Mouse (Mus musculus): ENCODE data around the gene Ift88.

DNA sequence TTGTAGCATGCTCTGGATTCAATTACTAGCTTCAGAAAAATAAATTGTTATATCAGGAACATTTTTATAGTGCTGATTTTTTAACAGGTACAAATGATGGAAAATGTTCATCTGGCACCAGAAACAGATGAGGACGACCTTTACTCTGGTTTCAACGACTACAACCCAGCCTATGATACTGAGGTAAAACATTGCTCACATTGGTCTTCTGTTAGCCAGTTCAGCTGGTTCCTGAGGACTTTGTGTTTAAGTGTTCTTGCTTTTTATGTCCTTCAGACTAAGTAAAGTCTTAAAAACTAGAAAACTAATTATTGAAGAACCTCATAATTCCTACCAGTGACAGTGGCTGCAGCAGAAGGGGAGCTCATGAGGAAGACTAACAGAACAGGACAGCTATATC lies 6.6 kb downstream of the Ift88 start:
- TF ChIP-seq GATA1 (IDR thresholded peaks at IDR 0.05; ENCODE audit: borderline replicate concordance, low read length) (no peak), FLI1 (IDR thresholded peaks at IDR 0.05; ENCODE audit: low read length) (no peak)

Measured in megakaryocyte, embryonic 14.5 days (primary cell).